In genomic region chr19:36834532-36835431, GRCm38 (mm10) we compare ENCODE assay signal across 8 mouse cellular contexts. TPM values are rescaled to one million over a fixed set of nuclear protein-coding genes. Genes with fewer than 3 reads are reported as not detected.
A peak's percentile ranks its signal among the peaks of the same experiment; 100 is the strongest.
DNase-seq lines count a peak whose midpoint lies in the region; ATAC-seq lines count a peak whose summit lies in the region.

No protein-coding gene starts in this region.

- DNase-seq in urinary bladder, adult 18-20 months (ENCODE audit: low spot score in 2 of 2), result peak; percentile 37 to 54
- DNase-seq in urinary bladder, postnatal 10 days (ENCODE audit: low spot score), result no peak
- peak; percentile 76 for DNase-seq in embryo, embryonic 10.5 days (ENCODE audit: low spot score)
- DNase-seq in lung, postnatal 25 days (ENCODE audit: low spot score), result peak; percentile 29
- peak; percentile 41 for DNase-seq in skeletal muscle tissue, adult 2 months (ENCODE audit: low read depth, low spot score)
- DNase-seq in layer of hippocampus, postnatal 14 days (ENCODE audit: low spot score in 2 of 2), result no peak

- peak overlapping the region; percentile 97 for H3K4me3 ChIP-seq in heart, embryonic 11.5 days (ENCODE audit: low read depth, low read length)
- peak overlapping the region; percentile 99 for H3K4me3 ChIP-seq in kidney, embryonic 14.5 days (ENCODE audit: low read length)

- under 1% methylated on average over 60 of the region's 62 CpGs for WGBS in heart, embryonic 11.5 days (ENCODE audit: insufficient replicate concordance)
- WGBS in kidney, embryonic 14.5 days, result under 1% methylated on average over 54 of the region's 62 CpGs

- H3K9me3 ChIP-seq in heart, embryonic 11.5 days (replicated peaks; ENCODE audit: control insufficient read depth, low read length), result no peaks in the 10 kb centered on the region
- H3K9me3 ChIP-seq in kidney, embryonic 14.5 days (ENCODE audit: control insufficient read depth, low read length), result no peaks in the 10 kb centered on the region

- H3K27me3 ChIP-seq in heart, embryonic 11.5 days (ENCODE audit: control insufficient read depth, insufficient read depth, low read length), result no peaks in the 10 kb centered on the region
- H3K27me3 ChIP-seq in kidney, embryonic 14.5 days (ENCODE audit: control insufficient read depth, insufficient read depth, low read length), result no peaks in the 10 kb centered on the region

- peaks cover 8% of the 10 kb centered on the region; the same call in 1 of the 2 replicates for H3K4me1 ChIP-seq in heart, embryonic 11.5 days (ENCODE audit: control insufficient read depth, insufficient read depth, low read length)
- peaks cover 12% of the 10 kb centered on the region for H3K4me1 ChIP-seq in kidney, embryonic 14.5 days (ENCODE audit: control insufficient read depth, insufficient read depth, low read length)

- H3K36me3 ChIP-seq in heart, embryonic 11.5 days (ENCODE audit: control insufficient read depth, insufficient read depth, low read length), result no peaks in the 10 kb centered on the region
- H3K36me3 ChIP-seq in kidney, embryonic 14.5 days (ENCODE audit: control insufficient read depth, insufficient read depth, low read length), result peaks cover 11% of the 10 kb centered on the region

- ATAC-seq in heart, embryonic 11.5 days (replicated peaks; ENCODE audit: insufficient number of reproducible peaks, low FRiP score, low TSS enrichment), result peak; percentile 66
- ATAC-seq in kidney, embryonic 14.5 days (ENCODE audit: low FRiP score, low TSS enrichment), result peak; percentile 48

- H3K9ac ChIP-seq in heart, embryonic 11.5 days (ENCODE audit: low read depth, low read length), result peak overlapping the region; percentile 98
- H3K9ac ChIP-seq in kidney, embryonic 14.5 days (ENCODE audit: low read depth, low read length), result peak overlapping the region; percentile 99

- peak overlapping the region; percentile 87 for H3K4me2 ChIP-seq in heart, embryonic 11.5 days
- H3K4me2 ChIP-seq in kidney, embryonic 14.5 days (replicated peaks; ENCODE audit: low read depth, low read length), result peak overlapping the region; percentile 66

- H3K27ac ChIP-seq in heart, embryonic 11.5 days (ENCODE audit: low read depth, low read length), result peak overlapping the region; percentile 99
- H3K27ac ChIP-seq in kidney, embryonic 14.5 days (ENCODE audit: low read depth, low read length), result peak overlapping the region; percentile 99

RNA-seq across cellular contexts. Expression of gene Tnks2, which starts 0.8 kb away (rescaled TPM):
- 60.5 and 64.3 TPM in 2 replicates for polyA plus RNA-seq in heart, embryonic 11.5 days (2014; fragmentation: Nextera tagmentation; extraction: Ambion mirVana)
- 55.7 and 93.9 TPM in 2 replicates for polyA plus RNA-seq in kidney, embryonic 14.5 days (2014; fragmentation: Nextera tagmentation; extraction: Ambion mirVana)
- total RNA-seq in layer of hippocampus, postnatal 14 days (2021), result 100 to 1,000 TPM; 137 to 138 TPM

Comparison
In these comparisons a context has a peak if more than half of its experiments do, and no peak if none do; other contexts are left out.
1. DNase-seq: peak in urinary bladder, adult 18-20 months (2 of 2), embryo, embryonic 10.5 days (single experiment), lung, postnatal 25 days (single experiment) and skeletal muscle tissue, adult 2 months (single experiment); none in urinary bladder, postnatal 10 days (single experiment) and layer of hippocampus, postnatal 14 days (0 of 2).